Mouse (Mus musculus) hindbrain, embryonic 15.5 days (tissue): ENCODE data around the gene Plin1. TPM values are rescaled to one million over a fixed set of nuclear protein-coding genes. Genes with fewer than 3 reads are reported as not detected.
A peak's percentile ranks its signal among the peaks of the same experiment; 100 is the strongest.

Experiments used
- ATAC-seq: fragments of 200-750 bp; cut with Nextera tagmentation; 2 replicates; pipeline ENCODE4 v1.8.0; 2017; ENCODE audit warnings: low read depth, moderate number of reproducible peaks, moderate TSS enrichment; ENCODE audit not compliant: low FRiP score
- H3K27ac ChIP-seq: fragments of 300-500 bp; sonication (generic); replicated peaks from 2 replicates; pipeline ENCODE4 v1.5.1; 2015; ENCODE audit warnings: mild to moderate bottlenecking, inconsistent platforms
- H3K27me3 ChIP-seq: fragments of 300-500 bp; sonication (generic); 2 replicates; pipeline ENCODE4 v1.6.1; 2015; ENCODE audit warnings: control low read depth, inconsistent platforms
- H3K36me3 ChIP-seq: fragments of 300-500 bp; sonication (generic); 2 replicates; pipeline ENCODE4 v1.6.1; 2015; ENCODE audit warnings: control low read depth, inconsistent platforms
- H3K4me1 ChIP-seq: fragments of 300-500 bp; sonication (generic); replicated peaks from 2 replicates; pipeline ENCODE4 v1.6.1; 2015; ENCODE audit warnings: control low read depth, inconsistent platforms
- H3K4me2 ChIP-seq: fragments of 300-500 bp; sonication (generic); 2 replicates; pipeline ENCODE4 v1.6.1; 2015; ENCODE audit warnings: moderate library complexity, mild to moderate bottlenecking, inconsistent platforms
- H3K4me3 ChIP-seq: fragments of 300-500 bp; sonication (generic); 2 replicates; pipeline ENCODE4 v1.5.1; 2015; ENCODE audit warnings: mild to moderate bottlenecking, inconsistent platforms
- H3K9ac ChIP-seq: fragments of 300-500 bp; sonication (generic); 2 replicates; pipeline ENCODE4 v1.6.1; 2015; ENCODE audit warnings: inconsistent platforms
- H3K9me3 ChIP-seq: fragments of 300-500 bp; sonication (generic); 2 replicates; pipeline ENCODE4 v1.6.1; 2016; ENCODE audit warnings: control low read depth, inconsistent platforms
- WGBS: fragments of 180-500 bp; shearing (Covaris S2); methylation state at CpG from one replicate; pipeline ENCODE4 v1.1.7; 2015; 5-methylcytosine and 5-hydroxymethylcytosine counted together
- polyA plus RNA-seq: library from polyadenylated mRNA; unstranded; fragments of >200 nt; fragmentation: Nextera tagmentation; extraction: Ambion mirVana; gene quantifications from 2 replicates; pipeline ENCODE4 v1.2.1, GENCODE M21; 2015

Plin1 gene
- polyA plus RNA-seq, 1 experiment from 2014 or later: 1.3 TPM

DNA sequence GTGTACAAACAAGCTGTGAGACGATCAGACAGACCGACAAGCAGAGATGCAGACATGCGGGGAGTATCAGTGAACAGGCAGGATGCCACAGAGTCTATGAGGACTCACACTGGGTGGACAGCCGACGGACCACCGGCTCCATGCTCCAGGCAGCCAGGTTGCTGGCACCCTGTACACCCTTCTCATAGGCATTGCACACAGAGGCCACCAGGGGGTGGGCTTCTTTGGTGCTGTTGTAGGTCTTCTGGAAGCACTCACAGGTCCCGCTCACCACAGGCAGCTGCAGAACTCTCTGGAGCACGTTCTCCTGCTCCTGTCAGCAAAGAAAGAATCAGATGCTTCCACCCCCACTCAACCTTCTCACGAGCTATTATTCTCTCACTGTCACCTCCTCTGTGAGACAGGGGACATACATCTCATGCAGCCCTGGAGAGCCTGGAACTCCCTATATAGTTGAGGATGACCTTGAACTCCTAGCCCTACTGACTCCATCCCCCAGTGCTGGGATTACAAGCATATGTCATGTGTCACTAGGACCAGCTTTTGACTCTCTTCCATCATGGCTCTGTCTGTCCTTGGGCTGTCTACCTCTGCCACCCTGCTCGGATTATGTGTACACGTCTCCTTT lies 2.8 kb downstream of the Plin1 start:
- Histone ChIP-seq H3K4me3 (no peak overlapping the region), H3K27me3 (no peaks in the 10 kb centered on the region), H3K36me3 (no peaks in the 10 kb centered on the region), H3K4me1 (no peaks in the 10 kb centered on the region), H3K9me3 (no peaks in the 10 kb centered on the region), H3K9ac (no peak overlapping the region), H3K27ac (no peak overlapping the region), H3K4me2 (no peak overlapping the region)
- ATAC-seq: no peak
- WGBS: 67% methylated on average over 11 of the region's 11 CpGs

DNA sequence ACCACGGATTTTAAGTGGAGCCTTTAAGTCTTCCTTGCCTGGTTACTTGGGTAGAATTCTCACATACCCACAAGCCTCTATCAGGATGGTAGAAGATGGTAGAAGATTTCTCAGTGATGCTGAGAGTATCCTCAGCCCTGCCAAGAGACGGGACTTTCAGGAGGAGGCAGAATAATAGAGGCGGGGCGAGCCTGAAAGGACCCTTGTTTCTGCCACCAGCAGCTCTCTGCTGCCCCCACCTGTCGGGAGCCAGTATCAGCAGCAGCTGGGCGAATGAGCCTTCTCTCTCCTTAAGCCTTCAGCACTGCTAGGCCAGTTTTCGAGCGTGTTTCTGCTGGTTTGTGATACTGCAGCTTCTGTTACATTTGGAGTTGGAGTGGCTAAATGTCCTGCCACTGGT lies 3.5 kb downstream of the Plin1 start:
- H3K4me1 ChIP-seq: no peaks in the 10 kb centered on the region
- H3K9me3 ChIP-seq: no peaks in the 10 kb centered on the region
- no peak overlapping the region for H3K9ac ChIP-seq
- H3K4me2 ChIP-seq: no peak overlapping the region
- no peak overlapping the region for H3K27ac ChIP-seq
- ATAC-seq: no peak
- H3K4me3 ChIP-seq: no peak overlapping the region
- H3K36me3 ChIP-seq: no peaks in the 10 kb centered on the region
- 5% methylated on average over 8 of the region's 8 CpGs for WGBS
- no peaks in the 10 kb centered on the region for H3K27me3 ChIP-seq

DNA sequence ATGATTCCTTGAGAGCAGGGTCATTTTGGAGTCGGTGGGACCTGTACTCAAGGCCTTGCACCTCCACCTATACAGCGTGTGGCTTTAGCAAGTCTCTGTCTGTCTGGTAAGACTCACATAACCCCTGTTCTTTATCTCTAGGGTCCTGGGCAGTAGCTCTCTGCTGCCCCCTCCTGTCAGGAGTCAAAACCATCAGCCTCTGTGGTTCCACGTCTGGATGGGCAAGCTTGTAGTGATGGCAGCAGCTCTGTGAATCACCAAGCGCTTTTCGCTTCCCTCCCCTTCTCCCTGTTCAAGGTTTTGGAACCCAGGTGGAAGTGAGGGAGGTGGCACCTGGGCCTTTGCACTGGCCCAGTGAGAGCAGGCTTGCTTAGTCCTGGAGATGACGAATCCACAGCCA lies 4.5 kb downstream of the Plin1 start:
- no peak overlapping the region for H3K9ac ChIP-seq
- no peak overlapping the region for H3K27ac ChIP-seq
- peaks cover 2% of the 10 kb centered on the region; the same call in 1 of the 2 replicates for H3K27me3 ChIP-seq
- no peaks in the 10 kb centered on the region for H3K9me3 ChIP-seq
- no peaks in the 10 kb centered on the region for H3K36me3 ChIP-seq
- H3K4me2 ChIP-seq: no peak overlapping the region
- H3K4me1 ChIP-seq: no peaks in the 10 kb centered on the region
- H3K4me3 ChIP-seq: no peak overlapping the region
- no peak for ATAC-seq
- 28% methylated on average over 6 of the region's 6 CpGs for WGBS

DNA sequence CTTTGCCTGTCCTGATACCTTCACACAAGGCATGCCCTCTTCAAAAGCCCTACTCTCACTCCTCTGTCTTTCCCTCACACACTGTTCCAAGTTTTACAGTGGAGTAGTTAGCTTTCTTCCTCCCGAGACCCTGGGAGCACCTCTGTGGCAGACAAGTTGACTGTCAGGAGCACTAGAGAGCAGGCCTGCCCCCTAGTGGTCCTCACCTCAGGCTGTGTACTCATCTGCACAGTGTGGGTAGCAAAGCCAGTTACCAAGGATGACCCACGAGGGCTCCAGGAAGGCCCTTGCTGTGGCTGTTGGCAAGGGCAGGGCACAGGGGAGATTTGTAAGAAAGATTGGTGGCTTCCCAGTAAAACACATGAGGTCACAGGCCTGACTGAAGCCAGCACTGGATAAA lies 5.6 kb downstream of the Plin1 start:
- H3K9ac ChIP-seq: no peak overlapping the region
- no peak overlapping the region for H3K4me2 ChIP-seq
- no peak for ATAC-seq
- 14% methylated on average over 2 of the region's 2 CpGs for WGBS
- H3K4me3 ChIP-seq: no peak overlapping the region
- no peaks in the 10 kb centered on the region for H3K36me3 ChIP-seq
- no peaks in the 10 kb centered on the region for H3K9me3 ChIP-seq
- H3K27ac ChIP-seq: no peak overlapping the region
- no peaks in the 10 kb centered on the region for H3K4me1 ChIP-seq
- H3K27me3 ChIP-seq: peaks cover 7% of the 10 kb centered on the region; the same call in 1 of the 2 replicates

DNA sequence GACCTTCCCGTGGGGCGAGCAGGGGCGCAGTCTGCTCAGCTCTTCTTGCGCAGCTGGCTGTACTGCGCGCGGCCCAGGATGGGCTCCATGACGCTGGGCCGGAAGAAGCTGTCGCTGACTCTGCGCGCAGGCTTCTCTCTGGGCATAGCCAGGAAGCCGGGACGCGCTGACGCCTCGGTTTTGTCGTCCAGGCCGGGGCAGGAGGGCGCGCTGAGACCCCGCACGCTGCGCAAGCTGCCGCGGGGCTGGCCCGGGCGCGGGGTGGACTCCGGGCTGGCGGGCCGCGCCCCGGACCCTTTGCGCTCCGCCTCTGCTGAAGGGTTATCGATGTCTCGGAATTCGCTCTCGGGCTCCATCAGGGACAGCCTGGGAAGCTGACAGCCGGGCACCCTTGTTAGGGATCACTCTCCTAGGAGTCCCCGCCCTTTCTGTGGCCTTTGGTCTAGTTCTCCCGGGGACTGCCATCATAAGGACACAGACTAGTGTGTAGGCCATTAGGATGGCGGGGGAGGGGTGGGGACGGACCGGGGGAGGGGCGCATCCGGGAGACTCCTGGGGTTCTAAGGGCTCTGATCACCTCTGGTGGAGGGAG lies 11.2 kb downstream of the Plin1 start:
- H3K4me2 ChIP-seq: peak overlapping the region; percentile 97
- no peaks in the 10 kb centered on the region for H3K36me3 ChIP-seq
- H3K4me1 ChIP-seq: peaks cover 13% of the 10 kb centered on the region
- peak; percentile 84 for ATAC-seq
- H3K9me3 ChIP-seq: no peaks in the 10 kb centered on the region
- peak overlapping the region; percentile 71 for H3K4me3 ChIP-seq
- H3K27ac ChIP-seq: peak overlapping the region; percentile 59
- H3K27me3 ChIP-seq: peaks cover 10% of the 10 kb centered on the region; the same call in 1 of the 2 replicates
- H3K9ac ChIP-seq: peak overlapping the region; percentile 83
- WGBS: under 1% methylated on average over 48 of the region's 48 CpGs

DNA sequence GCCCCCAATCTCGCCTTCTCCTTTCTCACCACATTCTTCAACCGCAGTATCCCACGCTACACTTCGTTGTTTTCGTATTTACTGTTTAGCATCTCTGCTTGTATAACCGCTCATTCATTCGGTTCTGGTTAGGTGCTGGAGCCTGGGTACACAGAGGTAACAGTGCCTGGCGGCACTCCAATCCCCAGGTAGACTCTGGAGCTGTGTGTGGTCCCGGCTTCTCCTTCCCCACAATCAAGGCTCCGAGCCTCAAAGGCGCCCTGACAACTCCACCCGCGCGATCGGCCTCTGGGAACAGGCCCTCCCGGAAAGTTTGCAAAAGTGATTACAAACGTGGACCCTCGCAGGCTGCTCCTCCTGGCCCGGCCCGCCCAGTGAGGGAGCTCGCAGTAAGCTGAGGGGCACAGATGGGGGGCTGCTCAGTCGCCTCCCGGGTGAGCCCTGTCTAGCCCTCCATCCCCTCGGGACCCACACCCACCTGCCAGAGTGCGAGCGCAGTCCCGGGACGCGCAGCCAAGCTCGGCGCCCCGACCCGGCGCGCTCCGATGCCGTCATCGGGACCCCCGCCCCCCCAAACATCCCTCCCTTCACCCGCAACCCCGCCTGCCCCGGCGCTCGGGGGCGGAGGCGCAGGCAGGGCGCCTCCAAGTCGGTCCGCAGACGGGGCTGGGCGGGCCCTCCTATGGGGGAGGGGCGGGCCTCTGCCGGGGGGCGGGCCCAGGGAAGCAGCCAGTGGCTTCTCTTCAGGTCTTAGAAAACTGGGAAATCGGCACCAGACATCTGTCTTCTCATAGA lies 17.3 kb downstream of the Plin1 start, which contains the start of gene Kif7:
TSS of gene Kif7 (minus strand) at position 534 of the 795 bp plus-strand sequence.
- under 1% methylated on average over 52 of the region's 55 CpGs for WGBS
- ATAC-seq: peak; percentile 77
- Histone ChIP-seq H3K27me3 (0 out of 2 replicates have a peak, but pooled peaks cover 8% of the 10 kb centered on the region), H3K27ac (0 out of 2 replicates have a peak within 1 kb of the TSS, but pooled peaks have one; percentile 9), H3K4me2 (peak within 1 kb of the TSS; percentile 88), H3K9ac (peak within 1 kb of the TSS; percentile 42), H3K4me3 (peak within 1 kb of the TSS; percentile 54), H3K9me3 (no peaks in the 10 kb centered on the region), H3K36me3 (no peaks in the 10 kb centered on the region), H3K4me1 (peaks cover 23% of the 10 kb centered on the region)

DNA sequence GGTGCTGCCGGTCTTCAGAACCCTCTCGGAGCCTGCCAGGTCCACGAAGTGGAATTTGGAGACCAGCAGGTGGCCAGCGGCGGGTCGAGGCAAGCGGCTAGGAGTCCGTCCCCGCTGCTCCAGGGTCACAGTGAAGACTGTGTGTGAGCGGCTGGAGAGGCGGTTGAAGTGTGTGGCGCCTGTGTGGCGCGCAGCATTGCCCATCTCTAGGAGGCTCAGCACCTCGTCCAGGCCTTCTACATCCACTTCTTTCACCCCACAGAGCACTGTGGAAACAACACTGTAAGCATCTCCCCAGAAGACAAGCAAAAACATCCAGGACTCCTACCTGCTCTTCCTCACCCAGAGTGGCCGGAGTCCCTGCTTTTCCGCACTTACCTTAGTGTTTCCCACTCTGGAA lies 21.9 kb downstream of the Plin1 start:
- Histone ChIP-seq H3K36me3 (no peaks in the 10 kb centered on the region), H3K9ac (peak overlapping the region; percentile 33), H3K4me1 (peaks cover 28% of the 10 kb centered on the region), H3K4me3 (peak overlapping the region; percentile 46), H3K27ac (peak overlapping the region; percentile 43; the same call in 1 of the 2 replicates), H3K27me3 (0 out of 2 replicates have a peak, but pooled peaks cover 8% of the 10 kb centered on the region), H3K9me3 (no peaks in the 10 kb centered on the region), H3K4me2 (peak overlapping the region; percentile 56)
- ATAC-seq: 0 out of 2 replicates have a peak, but pooled peaks have one; percentile 4
- 34% methylated on average over 17 of the region's 17 CpGs for WGBS

DNA sequence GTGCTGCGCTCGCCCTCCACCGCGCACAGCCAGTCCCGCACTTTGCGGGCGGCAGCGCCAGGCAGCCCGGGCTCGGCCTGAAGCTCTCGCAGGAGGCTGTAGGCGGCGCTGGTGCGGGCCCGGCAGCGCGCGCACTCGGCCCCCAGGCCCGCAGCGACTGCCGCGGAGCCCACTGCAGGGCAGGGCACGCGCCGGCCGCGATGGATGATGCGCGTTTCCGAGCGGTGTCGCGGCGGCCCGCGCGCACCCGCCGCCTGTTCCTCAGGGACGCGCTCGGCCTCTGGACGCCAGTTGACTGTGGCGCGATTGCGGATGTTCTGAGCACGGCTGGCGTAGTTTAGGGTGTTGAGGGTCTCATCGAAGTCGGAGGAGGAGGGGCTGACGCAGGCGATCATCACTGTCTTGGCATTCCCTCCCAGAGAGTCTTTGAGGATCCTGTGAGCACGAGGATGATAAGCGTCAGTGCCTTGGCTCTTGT lies 22.5 kb downstream of the Plin1 start:
- Histone ChIP-seq H3K36me3 (no peaks in the 10 kb centered on the region), H3K4me3 (peak overlapping the region; percentile 46), H3K4me2 (peak overlapping the region; percentile 56), H3K9ac (peak overlapping the region; percentile 33), H3K27me3 (0 out of 2 replicates have a peak, but pooled peaks cover 4% of the 10 kb centered on the region), H3K4me1 (peaks cover 22% of the 10 kb centered on the region), H3K9me3 (no peaks in the 10 kb centered on the region), H3K27ac (peak overlapping the region; percentile 43)
- WGBS: 2% methylated on average over 55 of the region's 55 CpGs
- ATAC-seq: peak; percentile 91

DNA sequence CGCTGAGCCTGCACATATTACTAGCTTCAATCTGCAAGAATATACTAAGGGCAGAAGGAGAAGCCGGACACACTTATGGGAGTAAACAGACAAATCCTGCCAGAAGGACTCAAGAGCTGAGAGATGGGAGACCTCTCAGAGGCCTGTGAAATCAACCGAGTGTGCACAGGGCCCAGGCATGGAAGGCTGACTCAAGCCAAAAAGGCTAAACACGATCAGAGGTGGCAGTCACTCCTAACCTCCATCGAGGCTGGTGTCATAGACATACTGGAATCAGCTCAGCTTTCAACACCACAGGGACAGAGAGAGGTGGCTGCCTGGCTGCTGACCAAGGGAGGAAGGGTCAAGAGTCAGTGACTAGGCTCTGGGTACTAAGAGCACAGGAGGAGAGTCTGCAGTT lies 27.5 kb downstream of the Plin1 start:
- Histone ChIP-seq H3K36me3 (no peaks in the 10 kb centered on the region), H3K27ac (no peak overlapping the region), H3K4me1 (peaks cover 6% of the 10 kb centered on the region), H3K9ac (no peak overlapping the region), H3K4me3 (no peak overlapping the region), H3K4me2 (no peak overlapping the region), H3K9me3 (no peaks in the 10 kb centered on the region), H3K27me3 (0 out of 2 replicates have a peak, but pooled peaks cover 4% of the 10 kb centered on the region)
- ATAC-seq: no peak
- WGBS: 91% methylated on average over 5 of the region's 5 CpGs

DNA sequence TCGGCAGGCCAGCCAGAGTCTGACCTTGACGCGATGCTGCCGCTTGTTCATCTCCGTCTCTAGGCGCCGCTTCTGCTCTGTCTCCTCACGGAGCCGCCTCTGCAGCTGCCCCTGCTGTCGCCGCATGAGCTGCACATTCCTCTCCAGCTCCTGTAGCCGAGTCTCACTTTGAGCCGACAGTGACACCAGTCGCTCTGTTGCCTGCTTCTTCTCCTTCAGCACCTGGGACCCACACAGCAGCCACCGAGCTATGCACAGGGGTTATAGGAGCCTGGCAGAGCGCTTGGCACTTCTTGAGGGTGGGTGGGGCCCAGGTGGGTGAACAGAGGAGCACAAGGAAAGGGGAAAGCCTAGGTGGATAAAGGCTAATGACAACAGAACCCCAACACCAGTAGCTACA lies 29.9 kb downstream of the Plin1 start:
- H3K27me3 ChIP-seq: no peaks in the 10 kb centered on the region
- no peaks in the 10 kb centered on the region for H3K36me3 ChIP-seq
- no peak overlapping the region for H3K4me3 ChIP-seq
- no peak for ATAC-seq
- WGBS: 78% methylated on average over 16 of the region's 16 CpGs
- H3K4me2 ChIP-seq: no peak overlapping the region
- H3K4me1 ChIP-seq: no peaks in the 10 kb centered on the region
- H3K27ac ChIP-seq: no peak overlapping the region
- H3K9me3 ChIP-seq: no peaks in the 10 kb centered on the region
- H3K9ac ChIP-seq: no peak overlapping the region

DNA sequence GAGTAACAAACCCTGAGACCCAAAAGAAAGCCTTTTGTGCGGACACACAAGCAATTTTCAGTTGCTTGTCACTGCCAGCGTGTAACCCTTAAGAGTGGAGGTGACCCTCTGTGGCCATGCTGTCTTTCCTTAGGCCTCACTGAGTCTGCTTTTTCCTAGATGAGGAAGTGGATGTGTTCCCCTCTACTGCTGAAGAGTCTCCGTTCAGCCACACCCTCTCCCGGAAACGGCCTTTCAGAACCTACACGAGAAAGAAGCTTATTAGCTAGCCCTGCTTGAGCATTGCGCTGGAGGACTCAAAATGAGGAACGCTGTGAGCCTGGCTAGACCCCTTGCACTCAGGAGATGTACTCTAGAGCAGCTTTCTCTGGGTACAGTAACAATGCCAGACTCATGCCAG lies 36.2 kb downstream of the Plin1 start:
- no peak overlapping the region for H3K4me3 ChIP-seq
- no peak overlapping the region for H3K4me2 ChIP-seq
- H3K9me3 ChIP-seq: no peaks in the 10 kb centered on the region
- no peaks in the 10 kb centered on the region for H3K4me1 ChIP-seq
- no peaks in the 10 kb centered on the region for H3K36me3 ChIP-seq
- H3K9ac ChIP-seq: no peak overlapping the region
- no peak for ATAC-seq
- no peaks in the 10 kb centered on the region for H3K27me3 ChIP-seq
- 89% methylated on average over 8 of the region's 8 CpGs for WGBS
- no peak overlapping the region for H3K27ac ChIP-seq

DNA sequence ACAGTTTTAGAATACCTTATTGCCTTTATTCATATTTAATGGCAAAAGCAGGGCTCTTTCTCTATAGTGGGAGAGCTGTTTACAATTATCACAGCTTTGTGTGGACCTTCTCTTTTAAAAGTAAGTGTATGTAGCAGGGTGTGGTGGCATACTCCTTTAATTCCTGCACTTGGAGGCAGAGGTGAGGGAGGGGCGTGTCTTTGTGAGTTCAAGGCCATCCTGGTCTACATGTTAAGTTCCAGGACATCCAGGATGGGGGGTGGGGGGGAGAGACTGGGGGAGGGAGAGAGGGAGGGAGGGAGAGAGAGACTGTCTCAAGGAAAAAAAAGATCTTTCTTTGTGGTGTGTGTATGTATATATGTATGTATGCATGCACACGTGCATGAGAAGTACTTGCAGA lies 52.5 kb downstream of the Plin1 start:
- Histone ChIP-seq H3K36me3 (no peaks in the 10 kb centered on the region), H3K4me1 (no peaks in the 10 kb centered on the region), H3K27me3 (no peaks in the 10 kb centered on the region), H3K4me3 (no peak overlapping the region), H3K4me2 (no peak overlapping the region), H3K9ac (no peak overlapping the region), H3K27ac (no peak overlapping the region), H3K9me3 (no peaks in the 10 kb centered on the region)
- ATAC-seq: no peak
- 96% methylated on average over 2 of the region's 2 CpGs for WGBS
